Mouse (Mus musculus): Measurements from ENCODE around the gene Skap2. TPM values are rescaled to one million over a fixed set of nuclear protein-coding genes. Genes with fewer than 3 reads are reported as not detected.

Gene Skap2
- polyA plus RNA-seq, 1 experiment from 2014 or later = 19.1 TPM

GRCm38 (mm10) chr6:51843081-51843480, 169.3 kb downstream of the Skap2 start:
- WGBS (ENCODE audit: insufficient replicate concordance) = 73% methylated on average over 9 of the region's 9 CpGs

DNA sequence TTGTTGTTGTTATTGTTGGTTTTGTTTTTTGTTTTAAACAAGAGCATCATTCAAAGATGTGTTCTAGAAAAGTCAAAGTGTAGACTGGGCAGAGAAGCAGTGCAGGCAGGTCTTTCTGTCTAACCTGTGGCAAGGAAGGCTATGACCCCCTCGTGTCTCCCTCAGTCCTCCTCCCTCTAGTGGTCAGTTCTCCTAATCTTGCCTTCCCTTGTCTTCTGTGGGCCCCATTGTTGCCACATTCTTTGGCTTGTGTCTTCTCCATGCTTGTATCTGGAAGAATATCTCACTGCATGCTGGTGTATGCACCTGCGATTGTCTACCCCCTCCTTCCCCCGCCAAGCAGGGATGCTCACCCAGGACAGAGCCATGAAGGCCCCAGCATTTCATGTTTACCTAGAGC, 174.2 kb downstream of the Skap2 start:
- Histone ChIP-seq H3K36me3 (replicated peaks) (no peaks in the 10 kb centered on the region), H3K27me3 (no peaks in the 10 kb centered on the region), H3K4me1 (replicated peaks) (no peaks in the 10 kb centered on the region), H3K4me3 (replicated peaks) (no peak overlapping the region), H3K9ac (no peak overlapping the region), H3K9me3 (replicated peaks) (no peaks in the 10 kb centered on the region), H3K4me2 (no peak overlapping the region), H3K27ac (replicated peaks) (no peak overlapping the region)
- ATAC-seq (ENCODE audit: insufficient read depth) = no peak
- 59% methylated on average over 3 of the region's 3 CpGs for WGBS (ENCODE audit: insufficient replicate concordance)

More at GRCm38 (mm10) chr6:51843081-51843480, 169.3 kb downstream of the Skap2 start:
- Histone ChIP-seq H3K9ac (no peak overlapping the region), H3K4me3 (replicated peaks) (no peak overlapping the region), H3K27ac (replicated peaks) (no peak overlapping the region), H3K4me1 (replicated peaks) (no peaks in the 10 kb centered on the region), H3K9me3 (replicated peaks) (no peaks in the 10 kb centered on the region), H3K4me2 (no peak overlapping the region), H3K27me3 (0 out of 2 replicates have a peak, but pooled peaks cover 5% of the 10 kb centered on the region), H3K36me3 (replicated peaks) (no peaks in the 10 kb centered on the region)
- no peak for ATAC-seq (ENCODE audit: insufficient read depth)

DNA sequence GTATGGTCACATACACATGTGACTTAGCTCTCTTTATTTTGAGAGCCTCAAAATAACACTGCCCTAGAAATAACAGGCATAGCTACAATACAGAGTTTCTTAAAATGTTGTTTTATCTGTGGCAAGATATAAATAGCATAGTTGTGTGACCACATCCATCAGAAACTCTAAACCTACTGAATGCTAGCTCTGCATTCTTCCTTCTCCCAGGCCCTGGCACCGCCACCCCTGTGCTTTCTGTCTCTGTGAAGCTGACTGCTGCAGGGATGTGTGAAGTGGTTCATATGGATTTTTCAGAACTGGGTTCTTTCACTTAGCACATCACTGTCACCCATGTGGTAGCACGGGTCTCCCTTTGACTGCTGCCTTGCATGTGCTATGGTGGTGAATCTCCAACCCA, 179.0 kb downstream of the Skap2 start:
- 58% methylated on average over 2 of the region's 2 CpGs for whole genome bisulfite sequencing (ENCODE audit: insufficient replicate concordance)
- ATAC-seq (ENCODE audit: insufficient read depth) = no peak

GRCm38 (mm10) chr6:51825621-51826021, 186.7 kb downstream of the Skap2 start:
- Histone ChIP-seq H3K4me2 (no peak overlapping the region), H3K27ac (replicated peaks) (no peak overlapping the region), H3K27me3 (no peaks in the 10 kb centered on the region), H3K9me3 (replicated peaks) (no peaks in the 10 kb centered on the region), H3K4me1 (replicated peaks) (no peaks in the 10 kb centered on the region), H3K36me3 (replicated peaks) (no peaks in the 10 kb centered on the region), H3K4me3 (replicated peaks) (no peak overlapping the region), H3K9ac (no peak overlapping the region)
- no peak for ATAC-seq (ENCODE audit: insufficient read depth)
- WGBS (ENCODE audit: insufficient replicate concordance) = 61% methylated on average over 4 of the region's 4 CpGs

More for the DNA sequence above, 179.0 kb downstream of the Skap2 start:
- Histone ChIP-seq H3K9ac (no peak overlapping the region), H3K27ac (replicated peaks) (no peak overlapping the region), H3K4me1 (replicated peaks) (no peaks in the 10 kb centered on the region), H3K4me3 (replicated peaks) (no peak overlapping the region), H3K36me3 (replicated peaks) (no peaks in the 10 kb centered on the region), H3K9me3 (replicated peaks) (no peaks in the 10 kb centered on the region), H3K27me3 (no peaks in the 10 kb centered on the region), H3K4me2 (no peak overlapping the region)

- H3K4me1 ChIP-seq (replicated peaks) = no peaks in the 10 kb centered on the region
- no peak for ATAC-seq (ENCODE audit: insufficient read depth)
- H3K27ac ChIP-seq (replicated peaks) = no peak overlapping the region
- no peaks in the 10 kb centered on the region for H3K9me3 ChIP-seq (replicated peaks)
- no peaks in the 10 kb centered on the region for H3K27me3 ChIP-seq
- WGBS (ENCODE audit: insufficient replicate concordance) = 65% methylated on average over 9 of the region's 9 CpGs
- H3K36me3 ChIP-seq (replicated peaks) = no peaks in the 10 kb centered on the region
- no peak overlapping the region for H3K4me2 ChIP-seq
- H3K9ac ChIP-seq = no peak overlapping the region
- no peak overlapping the region for H3K4me3 ChIP-seq (replicated peaks)
Measured at GRCm38 (mm10) chr6:51824136-51824830, 188.1 kb downstream of the Skap2 start.

GRCm38 (mm10) chr6:51822049-51822448, 190.3 kb downstream of the Skap2 start:
- 43% methylated on average over 4 of the region's 4 CpGs for WGBS (ENCODE audit: insufficient replicate concordance)
- H3K36me3 ChIP-seq (replicated peaks) = no peaks in the 10 kb centered on the region
- H3K27me3 ChIP-seq = no peaks in the 10 kb centered on the region
- ATAC-seq (ENCODE audit: insufficient read depth) = no peak
- no peaks in the 10 kb centered on the region for H3K9me3 ChIP-seq (replicated peaks)
- H3K4me1 ChIP-seq (replicated peaks) = no peaks in the 10 kb centered on the region
- no peak overlapping the region for H3K9ac ChIP-seq
- H3K4me3 ChIP-seq (replicated peaks) = no peak overlapping the region
- H3K27ac ChIP-seq (replicated peaks) = no peak overlapping the region
- H3K4me2 ChIP-seq = no peak overlapping the region

GRCm38 (mm10) chr6:51820853-51821252, 191.5 kb downstream of the Skap2 start:
- H3K9me3 ChIP-seq (replicated peaks) = no peaks in the 10 kb centered on the region
- H3K4me2 ChIP-seq = no peak overlapping the region
- 37% methylated on average over 5 of the region's 5 CpGs for WGBS (ENCODE audit: insufficient replicate concordance)
- no peak for ATAC-seq (ENCODE audit: insufficient read depth)
- no peak overlapping the region for H3K4me3 ChIP-seq (replicated peaks)
- no peak overlapping the region for H3K27ac ChIP-seq (replicated peaks)
- no peaks in the 10 kb centered on the region for H3K4me1 ChIP-seq (replicated peaks)
- H3K36me3 ChIP-seq (replicated peaks) = no peaks in the 10 kb centered on the region
- no peak overlapping the region for H3K9ac ChIP-seq
- H3K27me3 ChIP-seq = no peaks in the 10 kb centered on the region

DNA sequence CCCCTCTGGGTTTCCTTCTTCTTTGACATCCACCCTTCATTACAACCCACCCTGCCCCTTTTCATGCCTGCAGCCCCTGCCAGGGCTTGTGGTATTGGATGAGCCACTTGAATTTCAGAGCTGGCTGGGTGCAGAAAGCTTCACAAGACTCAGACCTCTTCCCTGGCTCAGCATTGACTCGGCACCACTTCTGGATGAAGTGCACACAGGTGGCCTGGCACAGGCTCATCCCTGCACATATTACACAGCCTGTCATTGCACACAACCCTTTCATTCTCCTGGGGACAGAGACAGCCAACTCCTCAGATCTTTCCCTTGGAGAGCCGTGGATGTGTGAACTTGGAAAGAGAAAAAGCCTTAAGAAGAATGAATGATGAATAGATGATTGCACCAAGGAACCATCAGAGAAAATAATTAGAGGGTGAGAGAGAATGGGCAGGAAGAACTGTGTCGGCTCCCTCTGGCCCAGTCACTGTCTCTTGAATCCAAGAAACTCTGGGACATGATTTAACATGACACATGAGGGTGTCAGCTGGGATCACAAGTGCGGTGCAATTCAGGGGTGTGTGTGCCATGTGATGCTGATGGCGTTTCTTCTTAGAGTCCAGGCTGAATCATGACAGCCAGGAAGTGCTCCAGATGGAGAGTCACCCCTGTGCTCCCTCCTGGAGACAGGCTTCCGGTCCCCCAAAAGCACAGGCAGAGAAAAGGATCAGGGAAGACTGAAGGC, 195.3 kb downstream of the Skap2 start:
- Histone ChIP-seq H3K27ac (replicated peaks) (no peak overlapping the region), H3K9ac (no peak overlapping the region), H3K36me3 (replicated peaks) (no peaks in the 10 kb centered on the region), H3K4me2 (no peak overlapping the region), H3K4me1 (replicated peaks) (no peaks in the 10 kb centered on the region), H3K4me3 (replicated peaks) (no peak overlapping the region), H3K27me3 (no peaks in the 10 kb centered on the region), H3K9me3 (replicated peaks) (no peaks in the 10 kb centered on the region)
- 59% methylated on average over 6 of the region's 6 CpGs for WGBS (ENCODE audit: insufficient replicate concordance)
- ATAC-seq (ENCODE audit: insufficient read depth) = no peak

DNA sequence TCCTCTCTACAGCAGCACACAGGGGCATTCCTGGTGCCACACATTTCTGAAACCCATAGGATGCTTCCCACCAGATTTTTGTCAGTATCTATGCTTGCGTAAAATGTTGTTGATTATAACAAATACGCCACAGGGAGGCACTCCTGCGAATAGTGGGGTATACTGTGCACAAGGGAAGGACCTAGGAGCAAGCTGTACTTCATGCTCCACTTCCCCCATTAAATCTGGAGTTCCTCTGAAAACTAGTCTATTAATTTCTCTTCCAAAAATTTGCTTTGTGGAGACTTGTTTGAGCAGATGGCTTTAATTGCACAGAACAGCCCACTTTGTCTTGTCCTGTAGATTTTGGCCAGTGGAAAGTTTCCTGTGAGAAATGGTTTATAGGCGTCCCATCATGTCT, 201.4 kb downstream of the Skap2 start:
- no peak overlapping the region for H3K4me2 ChIP-seq
- ATAC-seq (ENCODE audit: insufficient read depth) = no peak
- no peaks in the 10 kb centered on the region for H3K9me3 ChIP-seq (replicated peaks)
- 58% methylated on average over 4 of the region's 4 CpGs for whole genome bisulfite sequencing (ENCODE audit: insufficient replicate concordance)
- no peaks in the 10 kb centered on the region for H3K27me3 ChIP-seq
- H3K9ac ChIP-seq = no peak overlapping the region
- no peaks in the 10 kb centered on the region for H3K4me1 ChIP-seq (replicated peaks)
- H3K27ac ChIP-seq (replicated peaks) = no peak overlapping the region
- no peaks in the 10 kb centered on the region for H3K36me3 ChIP-seq (replicated peaks)
- no peak overlapping the region for H3K4me3 ChIP-seq (replicated peaks)

DNA sequence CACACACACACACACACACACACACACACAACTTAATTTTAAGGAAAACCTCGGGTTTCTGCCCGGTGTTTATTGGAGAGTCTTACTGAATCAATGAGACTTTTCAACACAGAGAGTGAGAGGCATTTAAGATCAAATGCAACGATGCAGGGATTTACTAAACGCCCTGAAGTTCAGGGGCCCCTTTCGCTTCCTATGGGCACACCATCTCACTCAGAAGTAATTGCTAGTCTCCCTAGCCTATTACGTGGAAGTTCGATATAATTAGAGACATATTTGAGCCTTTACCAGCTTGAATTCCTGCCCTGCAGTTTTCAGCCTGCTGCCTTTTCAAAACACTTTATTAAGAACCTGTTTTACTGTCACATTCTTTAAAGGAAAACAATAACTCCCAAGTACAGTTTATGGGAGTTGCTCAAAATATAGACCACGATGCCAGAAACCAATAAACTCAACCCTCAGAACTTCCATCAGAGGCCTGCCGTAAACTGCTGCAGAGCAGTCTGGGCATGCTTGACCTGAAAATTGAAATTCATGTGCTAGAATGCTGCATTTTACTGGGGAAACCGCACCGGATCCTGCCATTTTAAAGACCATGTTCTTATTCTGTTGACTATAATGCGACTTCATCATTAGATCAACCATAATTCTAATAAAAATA, 203.1 kb downstream of the Skap2 start:
- H3K27ac ChIP-seq (replicated peaks) = no peak overlapping the region
- no peak overlapping the region for H3K4me2 ChIP-seq
- H3K9ac ChIP-seq = no peak overlapping the region
- no peak for ATAC-seq (ENCODE audit: insufficient read depth)
- no peaks in the 10 kb centered on the region for H3K27me3 ChIP-seq
- H3K9me3 ChIP-seq (replicated peaks) = no peaks in the 10 kb centered on the region
- H3K4me3 ChIP-seq (replicated peaks) = no peak overlapping the region
- H3K36me3 ChIP-seq (replicated peaks) = no peaks in the 10 kb centered on the region
- H3K4me1 ChIP-seq (replicated peaks) = no peaks in the 10 kb centered on the region
- 70% methylated on average over 12 of the region's 12 CpGs for WGBS (ENCODE audit: insufficient replicate concordance)

GRCm38 (mm10) chr6:51808011-51808410, 204.3 kb downstream of the Skap2 start:
- no peak overlapping the region for H3K27ac ChIP-seq (replicated peaks)
- no peak overlapping the region for H3K4me2 ChIP-seq
- H3K9me3 ChIP-seq (replicated peaks) = no peaks in the 10 kb centered on the region
- 53% methylated on average over 6 of the region's 6 CpGs for WGBS (ENCODE audit: insufficient replicate concordance)
- ATAC-seq (ENCODE audit: insufficient read depth) = no peak
- no peak overlapping the region for H3K4me3 ChIP-seq (replicated peaks)
- H3K9ac ChIP-seq = no peak overlapping the region
- no peaks in the 10 kb centered on the region for H3K36me3 ChIP-seq (replicated peaks)
- no peaks in the 10 kb centered on the region for H3K4me1 ChIP-seq (replicated peaks)
- no peaks in the 10 kb centered on the region for H3K27me3 ChIP-seq
